Mouse (Mus musculus): ENCODE results near the gene Max.

Gene Max

GRCm38 (mm10) chr12:76954698-76955423 lies 7.1 kb downstream of the Max start:
- DNase-seq (ENCODE audit: low spot score), result no peak

DNA sequence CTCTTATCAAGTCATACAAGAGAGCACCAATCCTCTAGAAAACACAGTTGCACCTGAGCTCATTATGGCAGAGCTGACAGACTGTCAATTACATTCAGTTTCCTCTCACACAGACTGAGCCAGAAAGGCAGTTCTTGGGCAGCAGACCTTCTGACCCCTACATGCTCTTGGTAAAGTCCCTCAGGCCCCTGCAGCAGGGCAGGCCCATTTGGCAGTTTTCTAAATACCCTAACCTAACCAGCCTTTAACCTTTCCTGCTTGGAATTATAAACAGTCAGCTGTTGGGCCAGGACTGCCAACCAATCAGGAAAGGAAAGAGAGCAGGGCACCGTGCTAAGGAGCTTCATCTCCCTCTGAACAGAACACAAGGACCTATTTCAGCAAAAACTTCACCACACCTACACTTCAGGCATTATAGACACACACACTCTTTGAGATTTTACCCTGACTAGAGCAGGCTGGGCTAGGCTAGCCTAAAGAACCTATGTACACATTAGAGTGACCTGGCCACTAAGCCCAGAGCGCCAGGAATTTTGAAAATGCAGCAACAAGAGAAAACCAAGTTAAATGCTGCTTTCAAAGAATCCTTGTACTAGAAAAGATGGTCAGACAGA lies 8.1 kb downstream of the Max start:
- DNase-seq (ENCODE audit: low spot score), result no peak

- DNase-seq (ENCODE audit: low spot score), result no peak
Measured at GRCm38 (mm10) chr12:76950330-76950729, 11.7 kb downstream of the Max start.

DNA sequence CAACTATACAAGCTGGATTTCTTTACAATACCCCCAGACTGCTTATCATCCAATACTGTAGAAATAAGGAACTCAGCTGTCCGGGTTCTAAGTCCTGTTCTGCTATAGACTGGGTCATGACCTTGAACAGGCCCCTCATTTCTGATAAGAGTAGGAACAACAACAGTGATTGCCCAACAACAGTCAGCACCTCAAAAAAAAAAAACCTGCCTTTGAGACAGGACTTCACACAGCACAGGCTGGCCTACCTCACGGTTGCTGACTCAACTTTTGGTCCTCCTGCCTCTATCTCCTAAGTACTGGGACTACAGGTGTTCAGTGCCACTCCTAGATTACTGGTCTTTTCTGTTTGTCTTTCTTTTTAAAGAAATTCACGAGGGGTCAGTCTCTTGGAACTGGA lies 13.2 kb downstream of the Max start:
- no peak for DNase-seq (ENCODE audit: low spot score)

- no peak for DNase-seq (ENCODE audit: low spot score)
Measured at GRCm38 (mm10) chr12:76948185-76948584, 13.8 kb downstream of the Max start.

DNA sequence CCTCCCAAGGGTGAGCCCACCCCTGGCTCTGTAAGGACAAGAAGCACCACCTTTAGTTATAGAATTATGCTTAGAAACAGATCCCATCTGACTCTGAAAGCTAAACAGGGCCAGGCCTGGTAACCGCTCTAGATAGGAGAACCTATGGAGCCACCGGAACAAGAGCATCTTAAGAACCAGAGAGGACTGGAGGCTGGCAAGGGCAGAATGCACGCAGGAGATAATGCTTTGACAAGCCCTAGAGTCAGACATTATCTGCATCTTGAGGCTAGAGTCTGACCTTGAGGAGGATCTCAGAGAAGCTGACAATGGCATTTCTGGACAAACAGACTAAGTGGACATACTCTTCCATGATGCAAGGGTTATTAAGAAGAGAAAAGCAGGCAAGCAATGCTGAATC lies 14.5 kb downstream of the Max start:
- DNase-seq (ENCODE audit: low spot score), result no peak

GRCm38 (mm10) chr12:76943466-76943865 lies 18.5 kb downstream of the Max start:
- no peak for DNase-seq (ENCODE audit: low spot score)

GRCm38 (mm10) chr12:76943046-76943445 lies 19.0 kb downstream of the Max start:
- no peak for DNase-seq (ENCODE audit: low spot score)

GRCm38 (mm10) chr12:76942476-76942875 lies 19.5 kb downstream of the Max start:
- no peak for DNase-seq (ENCODE audit: low spot score)

DNA sequence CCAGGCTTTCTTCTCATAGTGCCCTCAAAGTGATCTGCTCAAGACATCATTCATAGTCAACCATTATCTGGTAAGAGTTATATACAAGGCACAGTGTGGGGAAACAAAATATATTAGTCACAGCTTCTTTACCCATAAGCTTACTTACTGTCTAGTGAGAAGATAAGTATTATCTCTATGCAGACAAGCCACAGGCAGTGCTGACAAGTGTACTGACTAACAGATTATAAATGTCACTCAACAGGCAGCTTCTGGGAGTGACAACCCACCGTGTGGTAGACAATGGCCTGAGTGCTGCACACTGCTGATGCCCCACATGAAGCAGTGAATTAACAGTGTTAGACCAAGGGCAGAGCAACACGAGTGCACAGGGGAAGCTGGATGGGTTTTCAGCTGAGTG lies 20.5 kb downstream of the Max start:
- DNase-seq (ENCODE audit: low spot score), result no peak

DNA sequence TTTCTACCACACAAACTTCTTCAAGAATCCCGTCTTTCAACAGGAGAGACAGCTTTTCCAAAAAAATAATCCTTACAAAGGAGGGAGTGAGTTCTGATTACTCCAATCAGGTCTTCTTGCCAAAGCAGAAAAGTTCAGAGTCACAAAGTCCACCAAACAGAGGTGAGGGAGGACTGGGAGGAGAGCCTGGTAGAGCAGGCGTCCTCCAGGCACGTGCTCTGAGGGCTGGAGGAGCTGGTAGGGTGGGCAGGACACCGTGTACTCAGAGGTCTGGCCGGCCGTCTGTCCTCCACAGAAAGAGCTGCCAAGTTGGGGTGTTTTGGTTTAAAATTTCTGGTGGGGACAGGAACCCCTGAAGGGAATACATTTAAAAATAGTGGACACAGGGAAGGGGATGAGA lies 24.0 kb downstream of the Max start:
- DNase-seq (ENCODE audit: low spot score), result no peak

GRCm38 (mm10) chr12:76936211-76936610 lies 25.8 kb downstream of the Max start:
- DNase-seq (ENCODE audit: low spot score), result no peak

GRCm38 (mm10) chr12:76934438-76934837 lies 27.6 kb downstream of the Max start:
- no peak for DNase-seq (ENCODE audit: low spot score)

GRCm38 (mm10) chr12:76932688-76933060 lies 29.3 kb downstream of the Max start:
- DNase-seq (ENCODE audit: low spot score), result no peak

DNA sequence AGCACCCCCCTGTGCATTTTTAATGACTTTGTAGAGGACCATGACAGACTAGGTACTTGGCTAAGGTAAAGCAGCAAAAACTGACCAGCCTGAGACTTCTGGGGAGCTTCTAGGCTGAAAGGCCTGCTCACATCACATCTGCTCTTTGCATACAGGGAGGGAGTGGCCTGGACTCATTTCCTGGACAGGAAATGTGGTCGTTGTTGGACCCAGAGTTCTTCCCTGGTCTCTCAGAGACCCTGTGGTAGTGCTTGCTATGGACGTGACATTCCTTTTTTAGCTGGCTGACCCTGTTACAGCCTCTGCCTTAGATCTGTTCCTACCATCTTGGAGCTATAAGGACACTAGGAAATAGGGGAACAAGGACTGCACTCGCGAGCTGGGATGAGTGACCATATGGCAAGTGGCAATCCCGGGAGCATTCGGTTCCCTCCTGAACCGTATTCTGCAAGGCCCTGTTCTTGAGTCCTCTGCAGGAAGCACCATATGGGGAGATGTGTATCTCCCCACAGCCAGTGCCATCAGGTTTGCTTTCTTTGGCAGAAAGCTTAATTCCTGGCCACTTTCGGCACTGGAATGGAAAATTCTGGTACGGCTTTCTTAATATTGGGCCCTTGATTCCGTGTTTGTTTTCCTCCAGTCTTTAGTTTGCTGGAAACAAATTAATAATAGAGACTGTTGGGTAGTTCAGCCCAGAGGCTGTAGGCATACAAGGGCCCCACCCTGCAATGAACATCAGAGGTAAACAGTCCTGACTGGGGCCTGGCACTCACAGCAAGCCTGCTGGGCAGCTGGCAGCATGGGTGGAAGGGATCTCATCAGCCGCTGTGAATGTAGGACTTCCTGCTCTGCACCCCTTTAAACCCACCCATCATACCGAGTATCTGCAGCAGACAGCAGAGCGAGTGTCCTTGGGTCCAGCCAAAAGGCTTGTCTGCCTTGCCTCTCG lies 30.0 kb downstream of the Max start:
- no peak for DNase-seq (ENCODE audit: low spot score)

GRCm38 (mm10) chr12:76930177-76930576 lies 31.8 kb downstream of the Max start:
- no peak for DNase-seq (ENCODE audit: low spot score)

DNA sequence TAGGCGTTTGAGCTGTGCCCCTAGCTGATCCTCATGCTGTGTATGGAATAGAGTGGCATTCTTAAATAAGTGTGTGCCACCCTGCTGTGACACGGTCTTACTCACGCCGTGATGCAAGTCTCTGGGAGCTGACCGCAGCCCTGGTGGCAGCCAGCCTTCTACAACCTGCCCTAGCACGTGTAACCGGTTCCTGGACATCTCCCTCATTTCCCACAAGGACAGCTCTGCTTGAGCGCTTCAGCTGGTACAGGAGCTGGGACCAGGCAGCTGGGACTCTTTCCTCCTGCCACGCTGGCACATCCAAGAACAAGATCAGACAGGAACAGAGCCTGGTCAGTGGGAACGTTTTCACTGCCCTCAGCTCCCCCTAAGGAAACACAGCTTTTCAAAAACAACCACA lies 34.5 kb downstream of the Max start:
- DNase-seq (ENCODE audit: low spot score), result no peak

DNA sequence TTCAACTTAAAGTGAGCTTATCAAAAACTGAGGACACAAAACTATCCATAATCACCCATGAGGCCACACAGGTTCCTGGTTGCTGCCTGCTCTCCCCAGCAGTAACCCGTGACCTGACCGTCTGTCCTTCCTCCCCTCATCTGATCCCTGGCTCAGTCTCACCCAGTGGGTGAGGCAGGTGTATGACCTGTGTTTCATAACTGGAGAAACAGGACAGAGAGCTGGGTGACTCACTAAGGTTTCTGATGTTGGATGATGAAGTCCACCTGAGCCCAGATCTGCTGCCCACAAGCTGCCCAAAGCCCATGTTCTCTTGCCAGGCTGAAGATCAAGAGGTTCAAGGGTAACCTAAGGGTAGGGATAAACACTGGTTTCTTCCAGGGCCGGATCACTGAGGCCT lies 35.0 kb downstream of the Max start:
- no peak for DNase-seq (ENCODE audit: low spot score)

DNA sequence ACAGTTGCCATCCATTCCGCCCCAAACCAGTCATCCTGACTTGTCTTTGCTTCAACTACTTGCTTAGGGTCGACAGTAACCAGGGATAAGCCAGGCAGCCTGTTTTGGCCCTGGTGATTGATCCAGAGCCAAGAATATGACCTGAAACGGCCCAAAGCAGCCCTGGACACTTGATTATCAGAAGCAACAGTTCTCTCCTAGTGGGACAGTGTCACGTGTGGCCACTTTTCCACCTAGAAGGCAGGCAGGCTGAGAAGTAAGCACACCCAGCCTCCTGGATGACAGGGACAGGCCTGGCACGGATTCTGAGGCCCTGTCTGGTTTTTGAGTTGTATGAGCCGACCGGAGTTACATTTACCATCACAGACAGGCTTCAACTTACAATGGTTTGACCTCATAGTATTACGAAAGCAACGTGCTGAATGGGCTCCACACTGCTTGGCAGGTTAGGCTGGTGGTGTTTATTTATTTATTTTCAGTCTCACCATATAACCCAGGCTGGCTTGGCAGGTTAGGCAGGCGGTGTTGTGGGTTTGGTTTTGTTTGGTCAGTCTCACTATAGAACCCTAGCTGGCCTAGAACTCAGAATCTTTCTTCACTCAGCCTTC lies 35.6 kb downstream of the Max start:
- DNase-seq (ENCODE audit: low spot score), result no peak

- no peak for DNase-seq (ENCODE audit: low spot score)
Measured at GRCm38 (mm10) chr12:76924904-76925604, 36.9 kb downstream of the Max start.

DNA sequence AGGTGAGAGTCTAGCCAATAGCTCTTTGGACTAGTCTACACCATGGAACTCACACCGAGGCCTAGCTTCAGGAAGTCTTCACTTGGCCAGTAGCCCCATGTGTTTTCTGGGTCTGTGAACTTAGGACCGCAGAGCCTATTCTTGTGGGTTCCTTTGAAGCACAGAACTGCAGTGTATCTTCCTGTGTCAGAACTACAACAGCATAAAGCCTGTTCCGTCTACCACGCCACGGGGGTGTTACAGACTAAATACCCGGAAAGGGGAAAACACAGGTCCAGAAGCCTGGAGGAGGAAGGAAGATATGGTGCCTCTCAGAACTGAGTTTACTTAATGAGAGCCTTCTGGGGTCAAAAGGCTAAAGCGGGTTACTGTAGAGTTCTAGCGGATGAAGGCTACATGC lies 38.9 kb downstream of the Max start:
- no peak for DNase-seq (ENCODE audit: low spot score)

DNA sequence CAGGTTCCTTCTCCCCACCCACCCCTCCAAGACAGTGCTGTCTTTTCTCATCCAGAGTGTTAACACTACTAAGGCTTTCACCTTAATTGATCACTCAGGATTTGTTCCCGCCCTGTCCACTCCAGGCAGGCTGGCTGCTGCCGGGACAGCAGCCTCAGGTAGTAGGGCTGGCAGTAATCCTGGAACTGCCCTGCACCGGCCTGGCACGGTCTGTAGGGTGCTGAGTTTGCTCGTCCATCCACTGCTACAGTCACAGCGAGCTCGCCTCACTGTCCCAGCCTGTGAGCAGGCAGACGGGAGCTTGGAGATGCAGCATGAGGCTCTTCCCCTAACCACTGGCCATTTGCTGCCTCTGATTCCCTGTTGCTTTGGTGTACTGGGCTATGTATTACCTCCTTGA lies 41.0 kb downstream of the Max start:
- DNase-seq (ENCODE audit: low spot score), result no peak
